Mouse (Mus musculus): Measurements from ENCODE around the gene Slc38a1.

DNA sequence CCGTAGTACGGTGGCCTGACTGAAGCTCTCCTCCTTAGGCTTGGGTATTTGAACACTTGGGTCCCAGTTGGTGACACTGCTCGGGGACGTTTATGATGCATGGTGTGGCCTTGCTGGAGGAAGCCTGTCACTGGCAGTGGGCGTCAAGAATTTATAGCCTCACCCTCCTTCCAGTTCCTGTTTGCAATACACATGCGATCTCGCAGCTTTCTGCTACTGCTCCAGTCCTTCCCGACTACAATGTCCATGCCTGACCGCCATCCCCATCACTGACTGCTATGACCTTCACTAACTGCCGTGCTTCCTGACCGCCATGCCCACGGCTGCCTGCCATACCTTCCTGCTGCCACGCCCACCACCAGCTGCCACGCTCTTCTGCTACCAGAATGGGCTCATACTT is 12.8 kb upstream of the Slc38a1 start:
- TF ChIP-seq ZMIZ1 (IDR thresholded peaks at IDR 0.05; ENCODE audit: low read depth, low read length) (no peak), CTCF (conservative IDR thresholded peaks at IDR 0.05 in 1 of 2, IDR thresholded peaks at IDR 0.05 in 1 of 2; ENCODE audit: low read depth in 2 of 2, low read length in 2 of 2) (no peak), MYC (IDR thresholded peaks at IDR 0.05; ENCODE audit: low read depth, low read length) (no peak), JUN (IDR thresholded peaks at IDR 0.05; ENCODE audit: insufficient read depth, low read depth, low read length) (no peak), MAX (IDR thresholded peaks at IDR 0.05; ENCODE audit: low read length) (no peak)

Data from CH12.LX (cell line).